Mouse (Mus musculus) frontal cortex, adult 2 months (tissue): ENCODE measurements around the gene Tstd1. TPM values are rescaled to one million over a fixed set of nuclear protein-coding genes. Genes with fewer than 3 reads are reported as not detected.

ENCODE experiments used
- DNase-seq, 2 experiments: peaks; one replicate each; pipeline ENCODE4 v3.0.0; 2022; ENCODE audit warnings: low spot score in 1 of 2; ENCODE audit errors: extremely low spot score in 1 of 2
- polyA plus RNA-seq: library from polyadenylated mRNA; depleted of rRNA; stranded (reverse); fragments of >200 nt; gene quantifications from 2 replicates; pipeline ENCODE4 v1.2.3, GENCODE M21; 2012; rRNA removed

The Tstd1 gene
- polyA plus RNA-seq, 1 experiment, result 4.1 TPM

- DNase-seq, result no peak
Observed at GRCm38 (mm10) chr1:171451001-171451400, 32.3 kb downstream of the Tstd1 start.

DNA sequence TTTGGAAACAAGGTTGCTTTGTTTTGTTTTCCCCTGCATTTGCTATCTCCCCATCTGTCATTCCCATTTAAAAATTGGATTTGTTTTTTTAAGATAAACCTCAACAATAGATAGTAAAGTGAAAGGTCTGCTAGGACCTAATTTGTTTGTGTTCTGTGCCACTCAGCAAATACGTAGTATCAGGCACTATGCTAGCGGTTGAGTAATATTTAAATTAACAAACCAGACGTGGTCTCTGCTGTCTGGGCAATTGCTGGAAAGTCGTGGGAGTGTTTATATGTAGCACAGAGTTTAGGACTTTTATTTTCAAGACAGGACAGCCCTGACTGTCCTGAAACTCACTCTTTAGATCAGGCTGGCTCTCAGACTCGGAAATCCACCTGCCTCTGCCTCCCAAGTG, 33.9 kb downstream of the Tstd1 start:
- no peak for DNase-seq

- DNase-seq, result no peak
Observed at GRCm38 (mm10) chr1:171452923-171453322, 34.3 kb downstream of the Tstd1 start.

- no peak for DNase-seq
Observed at GRCm38 (mm10) chr1:171454926-171455325, 36.3 kb downstream of the Tstd1 start.

GRCm38 (mm10) chr1:171457568-171457967, 38.9 kb downstream of the Tstd1 start:
- no peak for DNase-seq

- DNase-seq, result no peak
Observed at GRCm38 (mm10) chr1:171459791-171460190, 41.1 kb downstream of the Tstd1 start.

DNA sequence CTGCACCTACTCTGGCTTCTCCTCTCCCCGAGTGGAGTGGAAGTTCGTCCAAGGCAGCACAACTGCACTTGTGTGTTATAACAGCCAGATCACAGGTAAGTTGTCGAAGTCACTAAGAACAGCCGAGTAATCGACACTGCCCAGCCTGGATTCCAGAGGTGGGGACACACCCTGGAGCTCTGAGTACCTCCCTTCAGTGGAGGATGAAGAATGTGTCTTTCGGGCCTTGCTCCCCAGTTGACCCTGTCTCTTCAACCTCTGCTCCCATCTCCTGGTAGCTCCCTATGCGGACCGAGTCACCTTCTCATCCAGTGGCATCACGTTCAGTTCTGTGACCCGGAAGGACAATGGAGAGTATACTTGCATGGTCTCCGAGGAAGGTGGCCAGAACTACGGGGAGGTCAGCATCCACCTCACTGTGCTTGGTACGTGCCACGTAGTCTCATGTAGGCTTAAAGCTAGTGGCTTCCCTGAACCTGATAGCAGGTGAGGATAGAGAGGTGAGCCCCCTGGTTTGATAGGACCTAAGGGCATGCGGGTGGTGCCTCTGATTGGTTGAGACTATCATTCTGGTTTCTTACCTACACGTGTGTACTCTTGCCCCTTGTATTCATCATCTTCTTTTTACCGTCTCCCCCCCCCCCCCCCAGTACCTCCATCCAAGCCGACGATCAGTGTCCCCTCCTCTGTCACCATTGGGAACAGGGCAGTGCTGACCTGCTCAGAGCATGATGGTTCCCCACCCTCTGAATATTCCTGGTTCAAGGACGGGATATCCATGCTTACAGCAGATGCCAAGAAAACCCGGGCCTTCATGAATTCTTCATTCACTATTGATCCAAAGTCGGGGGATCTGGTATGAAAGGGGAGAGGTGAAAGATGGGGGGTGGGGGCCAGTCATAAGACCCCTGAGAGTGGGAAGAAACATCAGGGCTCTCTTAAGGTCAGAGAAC, 42.2 kb downstream of the Tstd1 start:
- no peak for DNase-seq

DNA sequence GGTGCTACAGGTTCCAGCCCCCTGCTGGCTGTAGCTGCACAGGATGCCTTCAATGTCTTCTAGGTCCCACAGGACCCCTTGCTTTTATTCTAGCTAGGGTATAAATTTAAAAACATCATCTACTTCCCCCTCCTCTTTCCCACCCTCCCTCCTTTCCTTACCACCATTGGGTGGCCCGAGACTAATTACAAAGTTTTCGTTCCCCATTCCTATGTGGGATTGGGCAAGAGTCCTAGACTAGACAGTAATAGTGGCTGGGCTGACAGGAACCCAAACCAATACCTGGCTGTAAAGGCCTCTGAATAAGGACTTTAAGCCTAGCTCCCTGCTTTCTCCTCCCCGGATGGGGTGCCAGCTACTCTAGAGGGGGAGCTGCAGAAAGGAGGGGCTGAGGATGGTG, 44.5 kb downstream of the Tstd1 start:
- DNase-seq, result no peak

GRCm38 (mm10) chr1:171465749-171466412, 47.2 kb downstream of the Tstd1 start:
- DNase-seq, result no peak

- no peak for DNase-seq
Observed at GRCm38 (mm10) chr1:171466565-171466964, 47.9 kb downstream of the Tstd1 start.

- no peak for DNase-seq
Observed at GRCm38 (mm10) chr1:171469678-171470077, 51.0 kb downstream of the Tstd1 start.

Other genes with a start within 250 kb of the Tstd1 start
- gene Pcp4l1, start 222.6 kb upstream of the Tstd1 start, polyA plus RNA-seq, result 514 and 520 TPM in 2 replicates
- 0.10 and 0.17 TPM in 2 replicates for gene Nr1i3, start 204.9 kb upstream of the Tstd1 start, polyA plus RNA-seq
- gene Tomm40l, start 196.4 kb upstream of the Tstd1 start, polyA plus RNA-seq, result 75.9 and 77.3 TPM in 2 replicates
- 3.9 and 5.2 TPM in 2 replicates for gene Apoa2, start 193.8 kb upstream of the Tstd1 start, polyA plus RNA-seq
- gene Fcer1g, start 184.5 kb upstream of the Tstd1 start, polyA plus RNA-seq, result 37.1 and 40.6 TPM in 2 replicates
- gene Adamts4, start 168.5 kb upstream of the Tstd1 start, polyA plus RNA-seq, result 10.2 and 10.9 TPM in 2 replicates
- gene Ndufs2, start 167.5 kb upstream of the Tstd1 start, polyA plus RNA-seq, result 212 and 225 TPM in 2 replicates
- gene B4galt3, start 148.5 kb upstream of the Tstd1 start, polyA plus RNA-seq, result 65.2 and 73.7 TPM in 2 replicates
- 69.4 and 83.5 TPM in 2 replicates for gene Ppox, start 137.7 kb upstream of the Tstd1 start, polyA plus RNA-seq
- 73.0 and 83.2 TPM in 2 replicates for gene Usp21, start 130.9 kb upstream of the Tstd1 start, polyA plus RNA-seq
- gene Ufc1, start 123.8 kb upstream of the Tstd1 start, polyA plus RNA-seq, result 90.5 and 94.3 TPM in 2 replicates
- 54.6 and 58.1 TPM in 2 replicates for gene Dedd, start 89.7 kb upstream of the Tstd1 start, polyA plus RNA-seq
- gene Nit1, start 73.2 kb upstream of the Tstd1 start, polyA plus RNA-seq, result 68.2 and 71.3 TPM in 2 replicates
- gene Pfdn2, start 73.2 kb upstream of the Tstd1 start, polyA plus RNA-seq, result 137 and 151 TPM in 2 replicates
- 7.9 and 9.0 TPM in 2 replicates for gene Klhdc9, start 58.1 kb upstream of the Tstd1 start, polyA plus RNA-seq
- 2.6 and 3.1 TPM in 2 replicates for gene Nectin4, start 48.8 kb upstream of the Tstd1 start, polyA plus RNA-seq
- gene Arhgap30, start 29.9 kb upstream of the Tstd1 start, polyA plus RNA-seq, result 1.4 and 1.8 TPM in 2 replicates
- gene Usf1, start 7.6 kb upstream of the Tstd1 start, polyA plus RNA-seq, result 105 and 119 TPM in 2 replicates
- 8.6 and 9.5 TPM in 2 replicates for gene F11r, start 18.7 kb downstream of the Tstd1 start, polyA plus RNA-seq
- 6.4 and 7.3 TPM in 2 replicates for gene Alyref2, start 84.6 kb downstream of the Tstd1 start, polyA plus RNA-seq
- not detected in 2 replicates for gene Itln1, start 116.4 kb downstream of the Tstd1 start, polyA plus RNA-seq
- 0.04 TPM in 1 of 2 replicates, not detected in the other for gene Cd244a, start 140.3 kb downstream of the Tstd1 start, polyA plus RNA-seq
- 0.19 and 0.32 TPM in 2 replicates for gene Ly9, start 188.5 kb downstream of the Tstd1 start, polyA plus RNA-seq
- 0.06 and 0.17 TPM in 2 replicates for gene Slamf7, start 234.2 kb downstream of the Tstd1 start, polyA plus RNA-seq